Mouse (Mus musculus) lung, postnatal 0 days (tissue): ENCODE results near the gene Slc7a4.

Source experiments
- CTCF ChIP-seq: IDR thresholded peaks from 2 replicates; pipeline ENCODE4 v1.5.1; 2016; ENCODE audit warnings: antibody characterized with exemption, mild to moderate bottlenecking
- EP300 ChIP-seq: IDR thresholded peaks from 2 replicates; pipeline ENCODE4 v1.6.1; 2016; ENCODE audit warnings: antibody characterized with exemption, mild to moderate bottlenecking, control low read depth

DNA sequence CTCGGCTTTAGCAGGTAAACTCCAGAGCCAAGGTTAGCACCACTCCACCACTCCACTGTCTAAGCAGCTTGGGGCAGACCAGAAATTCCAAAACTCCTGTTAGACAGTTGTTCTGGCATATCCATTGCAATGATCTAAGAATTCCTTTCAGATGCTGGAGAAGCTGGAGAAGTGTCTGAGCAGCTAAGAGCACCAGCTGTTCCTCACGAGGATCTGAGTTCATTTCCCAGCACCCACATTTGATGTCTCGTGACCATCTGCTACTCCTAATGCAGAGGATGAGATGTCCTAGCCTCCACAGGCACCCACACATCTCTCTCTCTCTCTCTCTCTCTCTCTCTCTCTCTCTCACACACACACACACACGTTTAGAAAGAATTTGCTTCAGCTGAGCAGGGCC is 26.1 kb downstream of the Slc7a4 start:
- no peak for TF ChIP-seq CTCF
- no peak for TF ChIP-seq EP300
